Mouse (Mus musculus) heart, postnatal 14 days (tissue): ENCODE results near the gene Akr1b7. TPM values are rescaled to one million over a fixed set of nuclear protein-coding genes. Genes with fewer than 3 reads are reported as not detected.
A peak's percentile ranks its signal among the peaks of the same experiment; 100 is the strongest.

Experiments
- DNase-seq, 2 experiments: peaks; one replicate each; pipeline ENCODE4 v3.0.0; 2021 to 2022
- intact Hi-C: fragments of 180-260 bp; cut with DNase I; formaldehyde crosslinking; loops from one replicate; pipeline ENCODE4 v1.15.1; 2025
- total RNA-seq, 2 experiments: library from RNA; stranded (reverse); gene quantifications; 2 replicates each; pipeline ENCODE4 v1.2.3; 2021

Akr1b7 gene
- total RNA-seq, 2 experiments from 2014 or later = not detected

DNA sequence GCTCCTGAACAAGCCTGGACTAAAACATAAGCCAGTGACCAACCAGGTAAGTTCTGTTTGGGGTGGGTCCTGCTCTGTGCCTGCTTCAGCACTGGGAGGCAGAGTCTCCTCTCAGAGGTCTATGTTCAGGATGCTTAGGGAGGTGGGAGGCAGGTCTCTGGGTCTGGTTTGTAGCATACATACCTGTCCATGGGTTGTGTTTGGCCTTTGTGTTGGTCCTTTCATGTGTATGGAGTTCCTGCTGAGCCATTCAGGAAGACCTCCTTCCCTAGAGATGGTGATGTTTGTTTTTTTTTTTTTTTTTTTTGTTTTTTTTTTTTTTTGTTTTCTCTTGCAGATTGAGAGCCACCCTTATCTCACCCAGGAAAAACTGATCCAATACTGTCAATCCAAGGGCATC, 6.9 kb downstream of the Akr1b7 start:
- DNase-seq = no peak
- intact Hi-C loops = no loop called here

DNA sequence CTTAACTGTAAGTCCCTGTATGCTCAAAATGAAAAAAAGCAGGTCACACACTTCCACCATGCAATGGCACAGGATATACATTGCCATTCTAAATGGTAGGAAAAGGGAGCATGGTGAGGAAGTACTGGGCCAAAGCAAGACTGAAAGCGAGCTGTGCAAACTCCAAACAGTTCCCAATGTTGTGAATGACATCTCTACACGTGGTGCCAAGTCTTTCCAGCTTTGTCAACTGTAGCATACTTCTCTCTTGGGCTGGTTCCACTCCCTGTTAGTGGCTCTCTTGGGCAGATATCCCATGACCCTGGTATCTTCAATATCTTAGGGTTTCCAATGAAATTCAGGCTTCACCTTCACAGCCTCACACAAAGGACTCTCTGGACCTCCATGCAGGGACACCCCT, 26.9 kb downstream of the Akr1b7 start:
- intact Hi-C loops = no loop called here

DNA sequence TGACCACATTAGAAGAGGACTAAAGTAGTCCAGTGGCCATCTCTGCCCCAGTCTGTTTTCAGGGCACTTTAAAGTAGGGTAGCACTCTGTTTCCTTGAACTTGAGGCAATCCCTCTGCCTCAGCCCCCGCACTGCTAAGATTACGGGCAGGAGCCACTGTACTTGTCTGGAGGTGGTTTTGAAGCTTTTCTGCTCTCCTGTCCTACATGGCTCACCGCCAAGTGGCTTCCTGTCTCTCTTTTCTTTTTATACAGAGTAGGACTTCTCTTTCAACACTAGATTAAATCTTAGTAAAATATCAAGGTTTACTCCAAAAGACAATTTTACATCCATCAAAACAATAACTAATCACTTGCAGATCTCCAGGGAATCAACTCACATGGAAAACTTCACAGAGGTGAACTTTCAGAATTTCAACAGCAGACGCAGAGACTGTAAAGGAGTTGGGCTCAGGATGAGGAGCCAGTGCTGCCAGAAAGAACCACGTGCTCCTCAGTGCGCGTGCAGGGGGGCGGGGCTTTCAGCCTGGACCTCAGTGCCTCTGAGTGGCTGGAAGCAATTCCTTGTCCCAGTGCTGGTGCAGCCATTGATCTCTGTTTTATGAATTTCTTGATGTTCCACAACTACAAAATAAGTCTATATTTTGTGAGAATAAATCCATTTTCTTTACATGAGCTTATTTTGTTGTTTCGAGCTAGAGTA, 29.6 kb downstream of the Akr1b7 start:
- intact Hi-C loops = no loop called here
- no peak for DNase-seq

More for the DNA sequence above, 26.9 kb downstream of the Akr1b7 start:
- DNase-seq = no peak

DNA sequence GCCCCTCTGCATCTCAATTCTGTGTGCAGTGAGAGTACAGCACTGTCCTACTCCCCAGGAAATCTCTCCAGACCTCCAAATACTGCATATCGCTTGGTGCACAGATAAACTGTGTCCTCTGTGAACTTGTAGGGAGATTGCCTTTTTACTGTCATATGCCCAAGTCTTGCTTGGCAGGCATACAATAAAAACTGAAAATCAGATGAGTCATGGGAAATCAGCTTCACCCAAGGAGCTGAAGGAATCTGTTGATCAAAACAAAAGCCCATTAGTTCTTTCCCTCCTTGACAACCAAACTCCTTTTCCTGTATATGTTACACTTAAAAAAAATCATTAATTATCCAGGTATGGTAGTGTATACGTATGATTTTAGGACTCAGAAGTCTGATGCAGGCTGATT, 31.7 kb downstream of the Akr1b7 start:
- intact Hi-C loops = no loop called here
- DNase-seq = peak in 1 of 2 experiments; percentile 19

DNA sequence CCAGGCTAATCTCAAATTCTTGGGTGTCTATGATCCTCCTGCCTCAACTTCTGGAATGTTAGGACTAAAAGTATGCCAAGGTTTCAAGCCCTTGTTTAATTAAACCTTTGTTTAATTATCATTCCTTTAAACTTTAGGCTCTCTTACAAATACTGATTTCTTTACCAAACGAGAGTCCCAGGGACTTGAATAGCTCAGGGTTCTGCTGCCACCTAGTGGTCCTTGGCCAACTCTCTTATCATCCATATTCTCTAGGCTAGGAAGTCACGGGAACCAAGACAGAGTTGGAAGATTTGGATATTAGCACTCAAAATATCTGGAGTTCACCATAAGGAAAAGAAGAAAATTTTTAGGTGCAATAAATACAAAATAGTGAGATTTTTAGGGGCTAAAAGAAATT, 35.8 kb downstream of the Akr1b7 start:
- DNase-seq = peak; percentile 72 to 81

DNA sequence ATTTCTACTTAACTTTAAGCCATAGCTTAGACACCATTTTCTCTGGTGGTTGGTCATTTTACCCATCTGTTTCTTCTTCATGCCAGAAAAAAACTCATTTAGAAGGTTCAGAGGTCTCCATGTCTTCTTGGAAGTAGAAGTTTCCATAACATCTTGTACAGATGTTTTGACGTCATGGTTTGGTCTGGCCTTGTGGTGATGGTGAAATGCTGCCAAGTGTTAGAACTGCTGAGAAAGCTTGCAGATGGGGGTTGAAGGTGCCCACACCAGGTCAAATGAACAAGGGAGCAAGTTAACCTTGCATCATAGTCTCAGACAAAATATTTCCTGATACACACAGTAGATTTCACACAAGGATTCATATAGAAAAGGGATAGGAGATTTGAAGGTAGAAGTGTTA, 36.6 kb downstream of the Akr1b7 start:
- intact Hi-C loops = loop anchor here (1.0 to 5.0 kb wide), 3 partner anchors 76 to 155 kb away; no protein-coding TSS in a partner anchor
- no peak for DNase-seq

More for the DNA sequence above, 35.8 kb downstream of the Akr1b7 start:
- intact Hi-C loops = loop anchor here (1.0 to 5.0 kb wide), 3 partner anchors 76 to 155 kb away; no protein-coding TSS in a partner anchor

DNA sequence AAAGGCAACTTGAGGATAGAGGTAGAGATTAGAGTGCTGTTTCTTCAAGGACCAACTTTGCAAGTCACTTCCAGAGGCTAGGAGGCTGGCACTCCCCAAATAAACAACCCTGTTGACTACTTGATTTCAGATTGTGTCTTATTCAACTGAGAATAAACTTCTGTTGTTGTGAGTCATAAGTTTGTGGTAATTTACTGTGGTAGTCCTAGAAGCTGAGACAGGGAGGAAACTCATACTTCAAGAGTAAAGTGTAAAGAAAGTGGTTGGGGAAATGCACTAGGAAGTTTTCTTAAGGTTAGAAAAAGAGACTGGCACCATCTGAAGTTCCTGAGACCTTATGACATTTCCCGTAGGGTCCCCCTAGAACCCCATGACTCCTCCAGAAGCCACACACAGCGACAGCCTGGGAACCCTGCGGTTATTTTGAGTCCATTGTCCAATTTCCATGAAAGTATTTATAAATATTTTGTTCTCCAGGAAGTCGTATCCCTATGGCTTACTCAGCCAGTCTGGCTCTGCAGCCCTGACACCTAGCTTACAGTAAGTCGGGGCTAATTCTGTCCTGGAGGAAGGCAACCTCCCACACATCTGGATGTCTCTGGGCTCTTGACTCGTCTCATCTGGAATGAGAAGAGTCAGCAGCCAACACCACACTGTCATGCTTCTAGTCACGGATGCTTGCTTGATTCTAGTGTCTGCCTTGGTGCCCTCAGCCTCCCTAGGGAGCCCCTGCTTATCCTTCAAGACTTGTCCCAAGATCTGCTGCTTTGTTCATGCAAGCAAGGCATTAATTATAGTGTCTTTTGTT, 41.0 kb downstream of the Akr1b7 start:
- no peak for DNase-seq
- intact Hi-C loops = no loop called here

DNA sequence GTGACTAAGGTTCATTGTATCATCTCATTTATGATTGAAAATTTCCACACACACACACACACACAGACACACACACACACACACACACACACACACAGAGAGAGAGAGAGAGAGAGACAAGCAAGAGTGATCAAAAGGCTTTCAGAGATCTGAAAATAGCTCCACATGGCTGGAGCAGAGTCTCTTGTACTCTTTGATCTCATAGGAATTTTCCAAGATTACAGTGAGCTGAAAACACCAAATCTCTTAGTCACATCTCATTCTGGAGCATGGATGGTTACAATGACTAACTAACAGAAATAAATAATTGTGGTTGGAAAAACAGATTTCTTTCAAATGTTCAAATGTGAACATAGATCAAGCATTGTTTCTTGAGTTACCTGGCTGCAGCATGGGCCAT, 47.3 kb downstream of the Akr1b7 start:
- no peak for DNase-seq
- intact Hi-C loops = no loop called here

DNA sequence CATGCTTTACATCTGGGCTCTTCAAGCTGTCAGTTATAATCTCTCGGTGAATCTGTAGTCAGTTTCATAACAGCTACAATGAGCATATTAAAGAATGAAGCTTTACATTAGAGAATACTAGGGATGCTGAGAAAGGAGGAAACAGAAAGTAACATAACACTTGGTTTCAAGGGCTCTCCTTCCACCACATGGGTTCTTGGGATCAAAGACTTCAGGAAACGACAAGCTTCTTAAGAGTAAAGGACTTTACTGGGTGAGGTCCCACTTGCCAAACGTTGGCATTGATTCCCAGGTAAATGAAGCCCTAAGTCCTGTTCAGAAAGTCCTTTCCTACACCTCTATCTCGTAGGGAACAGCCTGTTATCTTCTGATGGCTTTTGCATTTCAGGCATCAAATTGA, 48.5 kb downstream of the Akr1b7 start:
- no peak for DNase-seq
- intact Hi-C loops = no loop called here

DNA sequence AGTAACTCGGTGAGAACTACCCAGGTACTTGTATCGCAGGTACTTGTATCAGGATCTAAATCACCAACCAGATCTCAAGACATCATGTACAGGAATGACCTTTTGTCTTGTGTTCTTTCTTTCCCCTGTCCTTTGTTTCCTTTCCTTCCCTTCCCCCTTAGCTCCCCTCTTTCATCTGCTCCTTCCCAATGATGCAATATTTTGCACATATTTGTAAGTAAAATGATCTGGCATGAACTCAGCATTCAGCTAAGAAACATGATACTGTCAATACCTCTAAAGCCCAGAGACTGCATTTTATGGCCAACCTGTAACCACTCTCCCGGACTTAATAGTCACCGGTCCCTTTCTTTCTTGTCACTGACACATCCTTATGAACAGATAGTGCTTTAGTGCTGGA, 51.4 kb downstream of the Akr1b7 start:
- intact Hi-C loops = no loop called here
- DNase-seq = no peak

DNA sequence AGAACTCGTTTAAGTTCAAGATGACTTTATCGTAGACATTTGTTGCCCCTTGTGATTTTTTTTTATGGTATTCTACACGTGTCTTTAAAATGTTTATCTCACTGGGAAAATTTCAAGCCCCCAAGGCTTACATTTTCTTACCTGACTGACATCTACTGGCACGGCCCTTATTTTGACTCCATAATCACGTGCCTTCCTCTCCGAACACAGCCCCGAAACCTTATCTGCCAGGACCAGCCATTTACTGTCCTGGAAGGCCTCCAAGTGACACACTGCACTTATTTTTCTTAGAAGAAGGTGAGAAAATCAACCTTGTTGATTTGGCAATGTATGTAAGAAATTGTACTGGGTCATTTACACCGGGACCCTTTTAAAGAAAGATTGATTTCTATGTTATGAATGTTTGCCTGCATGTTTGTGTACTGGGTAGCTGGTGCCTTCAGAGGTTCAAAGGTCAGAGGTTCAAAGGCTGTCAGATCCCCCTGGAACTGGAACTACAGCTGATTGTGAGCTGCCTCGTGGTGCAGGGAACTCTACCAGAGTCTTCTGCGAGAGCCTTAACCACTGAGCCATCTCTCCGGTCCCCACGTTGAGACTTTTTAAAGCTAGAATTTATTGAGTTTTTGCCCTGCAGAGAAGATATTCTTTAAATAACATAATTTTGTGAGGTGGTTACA, 59.4 kb downstream of the Akr1b7 start:
- no peak for DNase-seq
- intact Hi-C loops = no loop called here

Other genes with a start within 250 kb of the Akr1b7 start
- 10 to 100 TPM in 1 of 2 experiments, 1 to 10 TPM in 1; 9.7 to 11.5 TPM for gene Slc35b4, start 235.2 kb upstream of the Akr1b7 start, total RNA-seq
- gene Akr1b3, start 94.9 kb upstream of the Akr1b7 start, total RNA-seq = 100 to 1,000 TPM; 221 to 256 TPM
- gene Akr1b8, start 58.2 kb upstream of the Akr1b7 start, total RNA-seq = 1 to 10 TPM; 4.2 to 4.4 TPM
- gene Akr1b10, start 28.1 kb upstream of the Akr1b7 start, total RNA-seq = 10 to 100 TPM; 63.4 to 70.7 TPM
- gene Bpgm, start 63.9 kb downstream of the Akr1b7 start, total RNA-seq = 100 to 1,000 TPM; 122 to 139 TPM
- 10 to 100 TPM; 56.0 to 59.6 TPM for gene Cald1, start 186.2 kb downstream of the Akr1b7 start, total RNA-seq